Mouse (Mus musculus): ENCODE data around the gene Gpr4. TPM values are rescaled to one million over a fixed set of nuclear protein-coding genes. Genes with fewer than 3 reads are reported as not detected.

The Gpr4 gene
- total and polyA plus RNA-seq, 3 experiments = 0.15 to 0.19 TPM; not detected in 1

DNA sequence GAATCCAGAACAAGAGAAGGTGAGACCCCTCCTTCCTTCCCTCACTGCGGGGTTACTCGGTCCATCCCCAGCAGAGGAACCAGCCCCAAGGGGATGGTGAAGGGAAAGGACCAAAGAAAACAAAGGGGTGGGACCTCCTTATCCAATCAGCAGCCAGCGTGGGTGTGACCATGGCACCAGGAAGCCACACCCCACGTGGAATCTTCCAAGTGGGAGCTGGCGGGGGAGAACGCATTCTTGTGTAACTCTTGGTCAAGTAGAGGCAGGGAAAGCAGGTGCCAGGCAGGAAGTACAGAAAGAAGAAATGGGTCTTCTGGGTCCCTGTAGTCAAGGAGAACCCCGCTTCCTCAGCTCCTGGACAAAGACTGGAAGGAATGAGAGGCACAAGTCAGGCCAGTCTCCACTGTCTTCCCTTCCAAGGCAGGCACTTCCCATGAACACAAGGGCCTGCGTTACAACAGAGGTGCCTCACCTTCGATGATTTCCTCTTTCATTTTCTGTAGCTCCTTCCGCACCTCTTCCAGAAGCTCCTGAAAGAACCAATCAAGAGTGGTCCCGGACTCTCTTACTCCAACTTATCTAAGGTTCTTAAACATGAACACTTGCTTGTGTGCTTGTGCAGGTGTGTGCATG, 45.2 kb downstream of the Gpr4 start:
- no peak overlapping the region for H3K9ac ChIP-seq (ENCODE audit: control insufficient read depth, low read depth, low read length, poor library complexity, severe bottlenecking)
- TF ChIP-seq MXI1 (IDR thresholded peaks at IDR 0.05; ENCODE audit: low read depth, low read length) = no peak
- TF ChIP-seq ZNF384 (IDR thresholded peaks at IDR 0.05; ENCODE audit: low read depth, low read length) = no peak
- peak; percentile 89 for TF ChIP-seq CHD1 (IDR thresholded peaks at IDR 0.05; ENCODE audit: low read depth, low read length)
- peak; percentile 22; the same call in 1 of the 2 replicates for TF ChIP-seq SIN3A (IDR thresholded peaks at IDR 0.05; ENCODE audit: low read length)
- peak; percentile 92 for DNase-seq (ENCODE audit: low read depth, low spot score)
- no peaks in the 10 kb centered on the region for H3K79me2 ChIP-seq (ENCODE audit: control insufficient read depth, insufficient read depth, low read length, poor library complexity)
- H3K27ac ChIP-seq (ENCODE audit: control insufficient read depth, low read depth, low read length) = no peak overlapping the region
- no peaks in the 10 kb centered on the region for H3K4me1 ChIP-seq (ENCODE audit: control insufficient read depth in 1 of 2, insufficient read depth in 2 of 2, low read length in 2 of 2)
- H3K36me3 ChIP-seq (ENCODE audit: control insufficient read depth in 1 of 2, insufficient read depth in 2 of 2, low read length in 2 of 2) = peaks cover 2 to 3% of the 10 kb centered on the region in 2 experiments; a peak in 3 of 4 replicates
- H3K27me3 ChIP-seq (ENCODE audit: control insufficient read depth in 1 of 2, insufficient read depth in 2 of 2, low read length in 2 of 2) = no peaks in the 10 kb centered on the region
- no peak overlapping the region for H3K4me3 ChIP-seq (ENCODE audit: control insufficient read depth in 1 of 2, insufficient read depth in 1 of 2, low read depth in 2 of 2, low read length in 2 of 2)
- H3K9me3 ChIP-seq (replicated peaks; ENCODE audit: insufficient read depth, low read length) = no peaks in the 10 kb centered on the region

GRCm38 (mm10) chr7:19258336-19258735, 46.0 kb downstream of the Gpr4 start:
- Histone ChIP-seq H3K9ac (ENCODE audit: control insufficient read depth, low read depth, low read length, poor library complexity, severe bottlenecking) (no peak overlapping the region), H3K79me2 (ENCODE audit: control insufficient read depth, insufficient read depth, low read length, poor library complexity) (no peaks in the 10 kb centered on the region), H3K9me3 (replicated peaks; ENCODE audit: insufficient read depth, low read length) (no peaks in the 10 kb centered on the region), H3K27me3 (ENCODE audit: control insufficient read depth in 1 of 2, insufficient read depth in 2 of 2, low read length in 2 of 2) (no peaks in the 10 kb centered on the region), H3K4me3 (ENCODE audit: control insufficient read depth in 1 of 2, insufficient read depth in 1 of 2, low read depth in 2 of 2, low read length in 2 of 2) (no peak overlapping the region), H3K36me3 (ENCODE audit: control insufficient read depth in 1 of 2, insufficient read depth in 2 of 2, low read length in 2 of 2) (peaks cover 2 to 3% of the 10 kb centered on the region in 2 experiments; a peak in 3 of 4 replicates), H3K27ac (ENCODE audit: control insufficient read depth, low read depth, low read length) (no peak overlapping the region), H3K4me1 (ENCODE audit: control insufficient read depth in 1 of 2, insufficient read depth in 2 of 2, low read length in 2 of 2) (no peaks in the 10 kb centered on the region)
- no peak for DNase-seq (ENCODE audit: low read depth, low spot score)
- TF ChIP-seq MAZ (IDR thresholded peaks at IDR 0.05; ENCODE audit: low read depth, low read length) (no peak), UBTF (IDR thresholded peaks at IDR 0.05; ENCODE audit: borderline replicate concordance, insufficient read depth, low read depth, low read length) (no peak), MAFK (IDR thresholded peaks at IDR 0.05; ENCODE audit: borderline replicate concordance, low read depth, low read length) (no peak), CHD2 (IDR thresholded peaks at IDR 0.05; ENCODE audit: low read length) (no peak), ETS1 (IDR thresholded peaks at IDR 0.05; ENCODE audit: low read depth, low read length) (no peak), EP300 (IDR thresholded peaks at IDR 0.05; ENCODE audit: low read depth in 1 of 2, low read length in 2 of 2) (no peak), GATA1 (IDR thresholded peaks at IDR 0.05; ENCODE audit: low read depth, low read length) (no peak), MYB (IDR thresholded peaks at IDR 0.05; ENCODE audit: low read depth, low read length) (no peak), CTCF (IDR thresholded peaks at IDR 0.05 in 2 of 3, conservative IDR thresholded peaks at IDR 0.05 in 1 of 3; ENCODE audit: control insufficient read depth in 1 of 3, insufficient read depth in 1 of 3, low read depth in 2 of 3, low read length in 3 of 3, poor library complexity in 1 of 3, severe bottlenecking in 1 of 3) (no peak), RAD21 (IDR thresholded peaks at IDR 0.05; ENCODE audit: low read depth, low read length) (no peak), NRF1 (IDR thresholded peaks at IDR 0.05; ENCODE audit: insufficient read depth, low read depth, low read length, poor library complexity, severe bottlenecking) (no peak), TAL1 (IDR thresholded peaks at IDR 0.05; ENCODE audit: low read length) (no peak), BHLHE40 (IDR thresholded peaks at IDR 0.05; ENCODE audit: borderline replicate concordance, low read depth, low read length) (no peak), ZMIZ1 (IDR thresholded peaks at IDR 0.05; ENCODE audit: low read depth, low read length) (no peak), HCFC1 (IDR thresholded peaks at IDR 0.05; ENCODE audit: low read depth, low read length) (no peak), JUND (IDR thresholded peaks at IDR 0.05; ENCODE audit: low read depth, low read length) (no peak)
